Mouse (Mus musculus): ENCODE data around the gene Msln. TPM values are rescaled to one million over a fixed set of nuclear protein-coding genes. Genes with fewer than 3 reads are reported as not detected.

Msln gene
- 6.6 and 9.6 TPM in 2 replicates for polyA plus RNA-seq (2015; fragmentation: Nextera tagmentation; extraction: Ambion mirVana)

DNA sequence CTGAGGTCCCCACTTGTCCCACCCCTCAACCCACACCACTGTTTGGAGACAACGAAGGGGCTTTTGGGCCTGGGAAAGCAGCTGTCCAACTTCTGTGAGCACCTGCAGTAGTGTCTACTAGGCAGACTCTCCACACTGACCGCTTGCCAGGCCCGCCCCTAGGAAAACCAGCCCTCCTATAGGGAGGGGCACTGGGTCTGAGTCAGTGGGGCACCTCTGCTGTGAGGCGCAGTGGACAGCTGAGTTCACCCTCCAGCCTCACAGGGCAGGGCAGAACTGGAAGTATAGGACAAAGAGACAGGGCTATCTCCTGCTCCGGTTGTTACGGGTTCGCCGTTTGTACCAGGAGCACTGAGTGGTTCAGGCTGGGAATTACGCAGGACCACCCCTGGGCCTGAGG is at the start of gene Msln:
Gene Msln (minus strand): TSS at position 138 of the 400 bp plus-strand sequence.
- Histone ChIP-seq H3K9me3 (replicated peaks; ENCODE audit: low read length) (no peaks in the 10 kb centered on the region), H3K27ac (no peak within 1 kb of the TSS), H3K9ac (ENCODE audit: low read depth, low read length) (no peak within 1 kb of the TSS), H3K4me1 (replicated peaks; ENCODE audit: insufficient read depth, low read length) (no peaks in the 10 kb centered on the region; the same call in 1 of the 2 replicates), H3K4me2 (ENCODE audit: low read length) (no peak within 1 kb of the TSS), H3K4me3 (replicated peaks; ENCODE audit: low read depth, low read length) (no peak within 1 kb of the TSS), H3K36me3 (ENCODE audit: insufficient read depth, low read length) (no peaks in the 10 kb centered on the region), H3K27me3 (ENCODE audit: insufficient read depth, low read length) (no peaks in the 10 kb centered on the region)
- no peak for TF ChIP-seq CTCF (IDR thresholded peaks at IDR 0.05; ENCODE audit: low read depth)
- DNase-seq (ENCODE audit: low spot score) (no peak), ATAC-seq (replicated peaks; ENCODE audit: low FRiP score, low read depth) (no peak)
- 86% methylated on average over 9 of the region's 9 CpGs for WGBS

DNA sequence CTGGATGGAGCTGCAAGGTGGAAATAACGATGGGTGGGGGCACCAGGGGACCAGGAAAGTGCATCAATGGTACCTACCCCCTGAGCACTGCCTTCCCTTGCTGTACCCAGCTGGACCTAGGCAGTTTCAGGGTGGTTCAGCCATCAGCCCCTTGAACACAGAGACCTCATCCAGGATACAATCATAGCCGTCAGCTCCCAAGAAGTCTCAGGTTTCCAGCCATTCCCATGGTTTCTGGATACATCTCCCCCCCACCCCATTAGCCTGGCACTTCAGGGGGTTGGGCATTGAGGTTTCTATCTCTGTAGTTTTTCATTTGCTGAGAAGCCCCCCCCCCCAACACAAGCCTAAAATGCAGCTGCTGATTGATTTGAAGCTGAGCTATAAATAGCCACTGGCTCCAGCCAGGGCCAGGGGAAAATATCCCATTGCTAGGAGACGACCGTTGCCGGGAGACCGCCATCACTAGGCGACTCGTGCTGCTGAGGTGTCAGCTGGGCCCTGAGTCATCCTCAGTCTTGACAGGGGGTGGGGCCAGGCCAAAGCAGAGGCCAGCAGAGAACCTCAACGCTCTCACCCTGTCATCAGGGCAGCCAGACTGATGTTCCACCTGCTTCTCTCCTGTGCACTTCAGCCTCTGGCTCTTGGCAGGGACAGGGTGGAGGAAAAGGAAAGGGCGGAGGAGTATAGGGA is 48.8 kb upstream of the Msln start:
- Histone ChIP-seq H3K36me3 (ENCODE audit: insufficient read depth, low read length) (no peaks in the 10 kb centered on the region), H3K9ac (ENCODE audit: low read depth, low read length) (no peak overlapping the region), H3K4me2 (ENCODE audit: low read length) (no peak overlapping the region), H3K27ac (no peak overlapping the region), H3K9me3 (replicated peaks; ENCODE audit: low read length) (no peaks in the 10 kb centered on the region), H3K27me3 (ENCODE audit: insufficient read depth, low read length) (no peaks in the 10 kb centered on the region), H3K4me3 (replicated peaks; ENCODE audit: low read depth, low read length) (no peak overlapping the region), H3K4me1 (replicated peaks; ENCODE audit: insufficient read depth, low read length) (no peaks in the 10 kb centered on the region)
- no peak for TF ChIP-seq CTCF (IDR thresholded peaks at IDR 0.05; ENCODE audit: low read depth)
- ATAC-seq (replicated peaks; ENCODE audit: low FRiP score, low read depth) (no peak), DNase-seq (ENCODE audit: low spot score) (no peak)
- 14% methylated on average over 10 of the region's 10 CpGs for WGBS

DNA sequence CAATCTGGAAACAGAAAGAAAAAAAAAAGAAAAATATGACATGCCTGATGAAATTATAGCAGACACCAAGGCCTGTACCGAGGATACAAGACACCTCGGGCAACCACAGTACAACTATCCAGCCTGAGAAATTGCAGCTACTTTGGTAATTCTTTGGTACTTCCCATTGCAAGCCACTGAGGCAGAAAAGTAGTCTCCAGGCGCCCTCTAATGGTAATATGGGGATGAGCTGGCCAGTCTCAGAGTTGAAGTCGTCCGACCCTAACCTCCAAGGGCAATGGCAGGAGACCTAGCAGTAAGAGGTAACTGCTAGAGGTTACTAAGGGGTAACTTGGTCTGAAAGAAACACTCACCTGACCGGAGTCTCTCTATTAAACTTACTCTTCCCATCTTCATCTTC is 46.9 kb upstream of the Msln start:
- H3K27ac ChIP-seq = no peak overlapping the region
- H3K27me3 ChIP-seq (ENCODE audit: insufficient read depth, low read length) = no peaks in the 10 kb centered on the region
- DNase-seq (ENCODE audit: low spot score) = peak; percentile 93

DNA sequence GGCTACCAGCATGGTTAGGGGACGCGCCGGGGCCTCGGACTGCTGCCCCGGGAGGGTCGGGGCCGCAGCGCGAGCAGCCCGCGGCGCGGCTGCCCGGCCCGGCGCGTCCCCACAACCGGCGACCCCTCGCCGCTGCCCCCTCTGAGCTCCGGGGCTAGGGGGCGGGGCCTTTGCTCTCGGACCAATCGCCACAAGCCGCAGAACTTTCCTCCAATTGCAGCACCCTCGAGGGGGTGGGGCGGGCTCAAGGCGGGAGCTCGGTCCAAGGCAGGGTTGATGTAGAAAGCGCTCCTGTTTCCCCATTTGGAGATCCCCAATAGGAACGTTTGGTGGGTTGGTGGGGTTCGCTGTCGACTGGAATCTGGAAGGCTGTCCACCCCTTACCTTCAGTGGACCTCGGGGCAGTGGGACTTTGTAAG is 42.8 kb upstream of the Msln start, which contains the start of gene Metrn:
Gene Metrn (minus strand): TSS at position 186 of the 419 bp plus-strand sequence.
- Histone ChIP-seq H3K4me3 (replicated peaks; ENCODE audit: low read depth, low read length) (peak within 1 kb of the TSS; percentile 78), H3K9me3 (replicated peaks; ENCODE audit: low read length) (no peaks in the 10 kb centered on the region), H3K27me3 (ENCODE audit: insufficient read depth, low read length) (no peaks in the 10 kb centered on the region), H3K9ac (ENCODE audit: low read depth, low read length) (peak within 1 kb of the TSS; percentile 73), H3K4me1 (replicated peaks; ENCODE audit: insufficient read depth, low read length) (peaks cover 26% of the 10 kb centered on the region), H3K4me2 (ENCODE audit: low read length) (peak within 1 kb of the TSS; percentile 87), H3K27ac (no peak within 1 kb of the TSS; the same call in 1 of the 2 replicates), H3K36me3 (ENCODE audit: insufficient read depth, low read length) (no peaks in the 10 kb centered on the region)
- peak; percentile 94 for DNase-seq (ENCODE audit: low spot score)
- WGBS = 1% methylated on average over 35 of the region's 35 CpGs
- TF ChIP-seq CTCF (IDR thresholded peaks at IDR 0.05; ENCODE audit: low read depth) = no peak
- peak; percentile 65 for ATAC-seq (replicated peaks; ENCODE audit: low FRiP score, low read depth)

More for the DNA sequence above, 46.9 kb upstream of the Msln start:
- TF ChIP-seq CTCF (IDR thresholded peaks at IDR 0.05; ENCODE audit: low read depth) = peak; percentile 90
- Histone ChIP-seq H3K9me3 (replicated peaks; ENCODE audit: low read length) (no peaks in the 10 kb centered on the region), H3K4me3 (replicated peaks; ENCODE audit: low read depth, low read length) (no peak overlapping the region), H3K4me1 (replicated peaks; ENCODE audit: insufficient read depth, low read length) (0 out of 2 replicates have a peak, but pooled peaks cover 3% of the 10 kb centered on the region), H3K4me2 (ENCODE audit: low read length) (no peak overlapping the region), H3K36me3 (ENCODE audit: insufficient read depth, low read length) (no peaks in the 10 kb centered on the region), H3K9ac (ENCODE audit: low read depth, low read length) (no peak overlapping the region)
- no peak; the same call in 1 of the 2 replicates for ATAC-seq (replicated peaks; ENCODE audit: low FRiP score, low read depth)
- WGBS = 6% methylated on average over 6 of the region's 6 CpGs

DNA sequence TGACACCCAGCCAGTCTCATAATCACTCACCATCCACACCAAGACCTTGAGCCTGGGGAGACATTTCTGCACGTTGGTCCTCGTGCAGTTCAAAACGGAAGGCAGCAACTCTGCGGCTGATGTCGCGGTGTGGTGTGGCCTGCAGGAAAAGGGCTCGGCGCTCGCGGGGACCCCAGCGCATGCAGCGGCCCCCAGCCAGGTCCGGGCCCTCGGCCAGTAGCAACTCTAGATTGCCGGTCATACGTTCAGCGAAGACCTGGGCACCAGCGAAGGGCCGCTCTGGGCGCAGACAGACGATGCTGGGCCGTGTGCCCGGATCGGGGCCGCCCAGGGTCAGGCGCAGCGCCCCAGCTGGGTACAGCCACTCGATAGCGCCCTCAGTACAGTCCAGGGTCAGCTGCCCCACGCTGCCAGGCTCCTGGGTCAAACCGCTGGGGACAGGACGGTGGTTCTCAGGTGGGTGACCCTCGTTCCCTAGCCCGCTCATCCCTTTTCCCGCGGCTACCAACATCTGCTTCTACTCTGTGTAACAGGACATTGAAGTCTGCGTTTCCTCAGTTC is 42.1 kb upstream of the Msln start:
- H3K36me3 ChIP-seq (ENCODE audit: insufficient read depth, low read length) = no peaks in the 10 kb centered on the region
- peaks cover 30% of the 10 kb centered on the region for H3K4me1 ChIP-seq (replicated peaks; ENCODE audit: insufficient read depth, low read length)
- DNase-seq (ENCODE audit: low spot score) = no peak
- peak; percentile 14; the same call in 1 of the 2 replicates for ATAC-seq (replicated peaks; ENCODE audit: low FRiP score, low read depth)
- peak overlapping the region; percentile 78 for H3K4me3 ChIP-seq (replicated peaks; ENCODE audit: low read depth, low read length)
- WGBS = 1% methylated on average over 37 of the region's 37 CpGs
- no peaks in the 10 kb centered on the region for H3K27me3 ChIP-seq (ENCODE audit: insufficient read depth, low read length)
- peak overlapping the region; percentile 73 for H3K9ac ChIP-seq (ENCODE audit: low read depth, low read length)
- no peaks in the 10 kb centered on the region for H3K9me3 ChIP-seq (replicated peaks; ENCODE audit: low read length)
- no peak for TF ChIP-seq CTCF (IDR thresholded peaks at IDR 0.05; ENCODE audit: low read depth)
- no peak overlapping the region; the same call in 1 of the 2 replicates for H3K27ac ChIP-seq
- peak overlapping the region; percentile 87 for H3K4me2 ChIP-seq (ENCODE audit: low read length)

DNA sequence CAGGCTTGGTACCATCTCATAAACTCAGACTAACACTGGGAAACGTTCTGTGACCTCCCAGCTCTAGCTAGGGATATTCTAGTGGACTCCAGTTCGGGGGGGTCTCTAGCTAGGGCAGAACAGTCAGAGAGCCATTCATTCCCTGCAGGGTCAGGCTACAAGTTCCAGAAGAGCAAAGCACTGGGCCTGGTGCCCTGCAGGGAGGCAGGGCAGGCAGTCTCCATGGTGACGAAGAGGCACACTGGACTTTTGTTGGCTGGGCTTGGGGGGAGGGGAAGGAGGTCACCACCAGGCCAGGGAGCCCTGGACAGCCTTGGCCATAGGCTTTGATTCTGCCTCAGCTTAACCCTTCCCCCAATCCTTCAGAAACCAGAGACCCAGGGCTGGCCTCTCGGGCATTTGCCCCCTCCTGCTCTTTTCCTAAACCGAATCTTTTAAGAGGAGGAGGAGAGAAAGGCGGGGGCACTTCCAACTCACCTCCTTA is 41.5 kb upstream of the Msln start, which contains the start of gene AC134908.4:
Gene AC134908.4 (minus strand): TSS at position 51 of the 484 bp plus-strand sequence.
- DNase-seq (ENCODE audit: low spot score) (peak; percentile 27), ATAC-seq (replicated peaks; ENCODE audit: low FRiP score, low read depth) (no peak)
- H3K27ac ChIP-seq = no peak within 1 kb of the TSS; the same call in 1 of the 2 replicates
- H3K27me3 ChIP-seq (ENCODE audit: insufficient read depth, low read length) = no peaks in the 10 kb centered on the region
- TF ChIP-seq CTCF (IDR thresholded peaks at IDR 0.05; ENCODE audit: low read depth) = no peak
- H3K9me3 ChIP-seq (replicated peaks; ENCODE audit: low read length) = no peaks in the 10 kb centered on the region
- H3K4me3 ChIP-seq (replicated peaks; ENCODE audit: low read depth, low read length) = peak within 1 kb of the TSS; percentile 78
- peak within 1 kb of the TSS; percentile 73 for H3K9ac ChIP-seq (ENCODE audit: low read depth, low read length)
- H3K4me2 ChIP-seq (ENCODE audit: low read length) = peak within 1 kb of the TSS; percentile 87
- H3K36me3 ChIP-seq (ENCODE audit: insufficient read depth, low read length) = no peaks in the 10 kb centered on the region
- H3K4me1 ChIP-seq (replicated peaks; ENCODE audit: insufficient read depth, low read length) = peaks cover 36% of the 10 kb centered on the region
- 15% methylated on average over 6 of the region's 6 CpGs for whole genome bisulfite sequencing

Data from kidney, postnatal 0 days (tissue).